Mouse (Mus musculus): Measurements from ENCODE around the gene Grm6.

Grm6 gene

DNA sequence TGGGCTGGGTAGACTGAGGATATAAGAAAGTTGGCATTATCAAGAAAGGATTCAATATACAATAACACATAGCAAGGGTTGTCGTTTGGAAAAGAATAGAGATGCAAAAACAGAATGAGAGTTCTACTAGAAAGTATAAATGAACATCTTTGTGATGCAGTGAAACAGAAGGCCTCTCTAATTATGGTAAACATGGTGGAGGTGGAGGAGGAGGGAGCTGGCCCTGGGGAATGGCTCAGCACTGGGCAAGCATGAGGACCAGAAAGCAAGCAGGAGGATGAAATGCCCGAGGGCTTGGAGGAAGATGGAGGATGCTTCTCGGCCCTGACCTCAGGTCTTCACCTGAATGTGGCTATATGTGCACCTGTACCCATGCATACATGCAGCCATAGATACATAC lies 64.0 kb downstream of the Grm6 start:
- DNase-seq (ENCODE audit: low spot score in 2 of 2), result peak in 1 of 2 experiments; percentile 17

All from urinary bladder, postnatal 4 days (tissue).